Mouse (Mus musculus) embryonic stem cell, embryonic (primary cell): ENCODE measurements around the gene Atcay.

Source experiments
- CTCF ChIA-PET, 4 experiments: fragments of 300-600 bp in 2 of 4; fragments of 350-600 bp in 2 of 4; sonication (Branson Sonifier 250); formaldehyde crosslinking; loops; one replicate each; lab custom pipeline; 2022; ENCODE audit warnings: inconsistent platforms in 2 of 4; lab: Charles Lee
- POLR2A ChIA-PET, 4 experiments: fragments of 300-600 bp in 2 of 4; fragments of 350-600 bp in 2 of 4; sonication (Branson Sonifier 250); formaldehyde crosslinking; loops; one replicate each; lab custom pipeline; 2022; ENCODE audit warnings: antibody characterized with exemption in 4 of 4, inconsistent platforms in 1 of 4; lab: Charles Lee

Atcay gene

DNA sequence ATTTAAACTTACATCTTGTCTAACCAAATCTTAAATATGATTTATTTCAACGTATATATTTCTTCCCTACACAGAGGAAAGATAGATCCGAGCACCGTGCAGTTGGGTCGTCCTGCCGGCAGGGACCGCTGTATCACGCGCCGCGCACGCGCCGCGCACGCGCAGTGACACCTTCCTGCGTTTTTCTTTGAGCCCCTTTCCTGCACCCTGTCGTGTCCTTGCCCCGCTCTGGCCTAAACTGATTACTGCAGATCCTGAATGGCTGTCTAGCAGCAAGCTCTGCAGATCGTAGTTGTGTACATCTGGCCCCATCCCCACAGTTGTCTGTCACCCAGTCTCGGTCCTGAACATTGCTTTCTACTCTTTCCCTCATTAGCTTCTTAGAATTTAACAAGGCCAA, 57.5 kb downstream of the Atcay start:
- CTCF ChIA-PET: interaction anchor here in 2 of 4 experiments (0.6 to 1.3 kb wide), 7 partner anchors 11 to 174 kb away, joined by 3 to 5 read pairs (median 3); no protein-coding TSS in a partner anchor

GRCm38 (mm10) chr10:81169411-81169900, 61.2 kb downstream of the Atcay start:
- CTCF ChIA-PET: interaction anchor here (0.6 to 1.1 kb wide), 8 partner anchors 10 to 579 kb away, joined by 3 to 4 read pairs (median 3); partner anchors contain the start of gene Abhd17a (in 1 of the 4)
- POLR2A ChIA-PET: interaction anchor here (0.5 to 9.8 kb wide), 33 partner anchors 9 to 1241 kb away, joined by 3 to 104 read pairs (median 4); partner anchors contain the start of genes Map2k2 (in 2 of the 4), Sgta (in 2 of the 4) and Eef2 (in 1 of the 4)

More for the DNA sequence above, 57.5 kb downstream of the Atcay start:
- POLR2A ChIA-PET: interaction anchor here in 3 of 4 experiments (0.6 to 9.9 kb wide), 19 partner anchors 10 to 243 kb away, joined by 3 to 189 read pairs (median 4); partner anchors contain the start of genes Gadd45b (in 1 of the 3), Gng7 (in 1 of the 3), Map2k2 (in 1 of the 3) and Thop1 (in 1 of the 3)

GRCm38 (mm10) chr10:81168521-81169244, 62.0 kb downstream of the Atcay start:
- ChIA-PET CTCF (interaction anchor here in 2 of 4 experiments (0.6 to 1.1 kb wide), 2 partner anchors 11 to 42 kb away, joined by 3 read pairs; no protein-coding TSS in a partner anchor), POLR2A (interaction anchor here in 2 of 4 experiments (0.9 to 9.8 kb wide), 24 partner anchors 7 to 492 kb away, joined by 3 to 104 read pairs (median 5); partner anchors contain the start of genes Eef2 (in 2 of the 2) and Map2k2 (in 2 of the 2))

- POLR2A ChIA-PET: interaction anchor here in 3 of 4 experiments (0.5 to 9.8 kb wide), 36 partner anchors 8 to 492 kb away, joined by 3 to 104 read pairs (median 5); partner anchors contain the start of genes Eef2 (in 3 of the 3), Map2k2 (in 3 of the 3), Gadd45b (in 2 of the 3) and Sgta (in 2 of the 3)
- CTCF ChIA-PET: interaction anchor here in 1 of 4 experiments (1.0 to 1.3 kb wide), 4 partner anchors 8 to 169 kb away, joined by 3 to 4 read pairs (median 3); partner anchors contain the start of genes Eef2 and Pip5k1c
Observed at GRCm38 (mm10) chr10:81168087-81168431, 62.6 kb downstream of the Atcay start.

DNA sequence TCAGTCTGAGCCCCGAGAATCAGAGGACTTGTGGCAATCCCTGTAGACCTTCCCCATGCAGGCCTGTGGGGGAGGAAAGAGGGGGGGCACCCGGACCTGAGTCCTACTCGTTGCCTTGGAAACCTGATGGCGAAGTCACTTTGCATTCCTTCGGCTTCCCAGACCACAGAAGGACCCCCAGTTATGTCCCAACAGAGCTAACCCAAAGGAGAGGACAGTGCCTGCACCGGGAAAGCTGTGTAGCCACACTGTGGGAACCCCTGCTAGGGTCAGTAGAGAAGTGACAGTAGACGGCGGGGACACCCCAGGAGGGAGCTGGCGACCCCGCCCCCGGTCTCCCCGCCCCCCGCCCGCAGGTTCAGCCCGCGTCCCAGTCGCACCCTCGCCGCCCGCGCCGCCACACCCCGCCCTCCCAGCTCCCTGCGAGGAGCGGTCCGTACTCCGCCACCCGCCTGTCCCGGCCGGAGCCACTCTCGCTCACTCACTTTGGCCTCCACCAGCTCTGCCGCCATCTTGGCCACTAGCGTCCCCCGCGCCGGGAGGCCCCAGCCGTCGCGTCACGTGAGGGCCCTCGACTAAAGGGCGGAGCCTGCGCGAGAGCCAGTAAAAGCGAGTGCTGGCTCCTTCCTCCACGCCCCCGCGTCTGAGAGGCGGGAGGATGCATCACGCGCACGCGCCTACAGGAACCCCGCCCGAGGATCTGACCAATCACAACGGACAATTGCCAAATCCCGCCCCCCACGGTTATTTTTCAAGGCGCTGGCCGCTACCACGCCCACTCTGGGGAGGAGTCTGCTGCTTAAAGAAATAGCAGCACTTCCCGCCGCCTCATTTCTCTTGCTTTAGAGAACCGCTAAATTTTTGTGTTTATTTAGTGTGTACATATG, 63.2 kb downstream of the Atcay start, which contains the start of gene Pias4:
TSS of gene Pias4 (minus strand) at position 724 of the 887 bp plus-strand sequence.
- POLR2A ChIA-PET: interaction anchor here (0.5 to 9.8 kb wide), 52 partner anchors 8 to 491 kb away, joined by 3 to 104 read pairs (median 4); partner anchors contain the start of genes Eef2 (in 3 of the 4), Map2k2 (in 3 of the 4), Gadd45b (in 2 of the 4) and Sgta (in 2 of the 4)

GRCm38 (mm10) chr10:81165118-81165517, 65.5 kb downstream of the Atcay start:
- POLR2A ChIA-PET: interaction anchor here in 2 of 4 experiments (1.0 to 9.8 kb wide), 13 partner anchors 10 to 235 kb away, joined by 3 to 104 read pairs (median 10); partner anchors contain the start of genes Eef2 (in 2 of the 2), Gadd45b (in 1 of the 2) and Map2k2 (in 1 of the 2)
- CTCF ChIA-PET: no interaction called here

More for the DNA sequence above, 63.2 kb downstream of the Atcay start, which contains the start of gene Pias4:
- CTCF ChIA-PET: interaction anchor here in 3 of 4 experiments (0.5 to 1.3 kb wide), 9 partner anchors 9 to 384 kb away, joined by 3 to 5 read pairs (median 3); partner anchors contain the start of genes Eef2 (in 1 of the 3), Gadd45b (in 1 of the 3) and Pip5k1c (in 1 of the 3)

DNA sequence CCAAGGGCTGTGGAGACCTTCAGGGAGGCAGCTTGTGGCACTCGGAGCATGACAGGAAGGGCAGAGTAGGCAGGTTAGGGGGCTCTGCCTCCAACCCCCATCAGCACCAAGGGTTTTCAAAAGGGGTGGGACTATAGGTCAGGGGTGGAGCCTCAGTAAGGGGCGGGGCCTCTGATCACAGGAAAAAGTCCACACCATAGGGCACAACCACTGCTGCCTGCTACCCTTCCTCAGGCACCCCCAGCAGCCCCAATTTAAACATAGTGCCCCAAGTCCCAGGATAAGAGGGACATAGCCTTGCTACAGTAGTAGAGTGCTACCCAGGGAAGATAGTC, 68.3 kb downstream of the Atcay start:
- POLR2A ChIA-PET: interaction anchor here in 3 of 4 experiments (0.7 to 9.8 kb wide), 24 partner anchors 7 to 348 kb away, joined by 3 to 104 read pairs (median 6); partner anchors contain the start of genes Eef2 (in 2 of the 3), Map2k2 (in 2 of the 3), 4930442H23Rik (in 1 of the 3) and Gadd45b (in 1 of the 3)

DNA sequence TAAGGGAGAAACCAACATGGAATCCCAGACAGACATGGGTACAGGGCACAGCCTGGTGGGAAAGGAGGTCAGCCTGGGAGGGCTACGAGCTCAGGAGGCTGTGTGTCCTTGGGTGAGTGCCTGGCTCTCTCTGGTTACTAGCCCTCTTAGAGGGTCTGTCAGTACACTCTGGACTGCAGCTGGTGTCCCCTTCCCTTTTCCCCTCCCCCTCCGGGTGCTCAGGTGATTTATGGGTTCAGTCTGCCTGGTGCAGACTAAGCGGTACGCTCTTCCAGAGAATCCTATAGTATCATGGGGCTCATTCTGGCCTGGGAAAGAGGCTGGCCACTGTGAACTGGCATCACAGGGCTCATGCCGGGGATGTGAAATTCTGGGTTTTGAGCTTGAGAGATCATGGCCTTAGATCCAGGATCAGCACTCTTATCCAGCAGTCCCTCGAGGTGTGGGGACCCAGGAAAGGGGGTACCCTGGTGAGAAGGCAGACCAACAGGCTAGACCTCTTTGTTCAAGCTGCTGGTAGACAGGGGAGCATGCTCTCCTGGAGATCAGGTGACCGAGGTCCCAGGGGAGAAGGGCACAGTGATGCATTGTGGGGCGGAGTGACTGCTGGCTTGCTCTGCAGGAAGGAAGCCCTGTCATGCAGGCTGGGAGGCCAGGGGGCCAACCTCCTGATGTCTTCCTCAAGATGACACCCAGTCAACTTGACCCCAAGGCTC, 68.9 kb downstream of the Atcay start:
- ChIA-PET POLR2A (interaction anchor here in 3 of 4 experiments (0.7 to 9.8 kb wide), 22 partner anchors 7 to 347 kb away, joined by 3 to 104 read pairs (median 6); partner anchors contain the start of genes Eef2 (in 2 of the 3), Map2k2 (in 2 of the 3) and 4930442H23Rik (in 1 of the 3)), CTCF (no interaction called here)

More for the DNA sequence above, 68.3 kb downstream of the Atcay start:
- CTCF ChIA-PET: interaction anchor here in 2 of 4 experiments (0.6 to 0.7 kb wide), 3 partner anchors 114 to 227 kb away, joined by 3 to 8 read pairs (median 4); partner anchors contain the start of gene Gm48552 (in 1 of the 2)

DNA sequence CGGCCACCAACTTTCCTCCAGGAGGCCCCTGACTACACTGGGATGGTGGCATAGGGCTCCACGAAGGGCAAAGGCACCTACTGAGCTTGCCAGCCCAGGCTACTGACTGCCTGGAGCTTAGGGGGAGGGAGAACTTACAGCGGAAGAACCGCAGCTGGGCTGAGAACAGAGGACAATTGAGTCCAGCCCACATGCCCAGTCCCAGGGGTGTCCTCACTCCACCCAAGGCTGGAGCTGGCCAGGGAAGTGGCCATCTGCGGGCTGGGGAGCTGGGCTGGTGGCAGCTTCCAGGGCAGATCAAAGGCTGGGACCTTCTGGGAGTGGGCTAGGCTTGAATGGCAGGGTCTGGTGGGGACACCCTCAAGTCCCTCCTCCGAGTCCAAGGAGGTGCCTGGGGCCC, 75.9 kb downstream of the Atcay start:
- POLR2A ChIA-PET: interaction anchor here (0.6 to 6.8 kb wide), 35 partner anchors 9 to 225 kb away, joined by 3 to 104 read pairs (median 5); partner anchors contain the start of genes Eef2 (in 4 of the 4), Gadd45b (in 2 of the 4), Pias4 (in 2 of the 4) and Pip5k1c (in 1 of the 4)
- CTCF ChIA-PET: interaction anchor here in 3 of 4 experiments (0.5 to 1.8 kb wide), 8 partner anchors 11 to 274 kb away, joined by 3 to 5 read pairs (median 4); partner anchors contain the start of gene Map2k2 (in 1 of the 3)
